Mouse (Mus musculus) urinary bladder, postnatal 14 days (tissue): ENCODE measurements around the gene Retreg1.

Experiments
- DNase-seq: peaks from one replicate; pipeline ENCODE4 v3.0.0; 2021; ENCODE audit warnings: low spot score

Gene Retreg1

DNA sequence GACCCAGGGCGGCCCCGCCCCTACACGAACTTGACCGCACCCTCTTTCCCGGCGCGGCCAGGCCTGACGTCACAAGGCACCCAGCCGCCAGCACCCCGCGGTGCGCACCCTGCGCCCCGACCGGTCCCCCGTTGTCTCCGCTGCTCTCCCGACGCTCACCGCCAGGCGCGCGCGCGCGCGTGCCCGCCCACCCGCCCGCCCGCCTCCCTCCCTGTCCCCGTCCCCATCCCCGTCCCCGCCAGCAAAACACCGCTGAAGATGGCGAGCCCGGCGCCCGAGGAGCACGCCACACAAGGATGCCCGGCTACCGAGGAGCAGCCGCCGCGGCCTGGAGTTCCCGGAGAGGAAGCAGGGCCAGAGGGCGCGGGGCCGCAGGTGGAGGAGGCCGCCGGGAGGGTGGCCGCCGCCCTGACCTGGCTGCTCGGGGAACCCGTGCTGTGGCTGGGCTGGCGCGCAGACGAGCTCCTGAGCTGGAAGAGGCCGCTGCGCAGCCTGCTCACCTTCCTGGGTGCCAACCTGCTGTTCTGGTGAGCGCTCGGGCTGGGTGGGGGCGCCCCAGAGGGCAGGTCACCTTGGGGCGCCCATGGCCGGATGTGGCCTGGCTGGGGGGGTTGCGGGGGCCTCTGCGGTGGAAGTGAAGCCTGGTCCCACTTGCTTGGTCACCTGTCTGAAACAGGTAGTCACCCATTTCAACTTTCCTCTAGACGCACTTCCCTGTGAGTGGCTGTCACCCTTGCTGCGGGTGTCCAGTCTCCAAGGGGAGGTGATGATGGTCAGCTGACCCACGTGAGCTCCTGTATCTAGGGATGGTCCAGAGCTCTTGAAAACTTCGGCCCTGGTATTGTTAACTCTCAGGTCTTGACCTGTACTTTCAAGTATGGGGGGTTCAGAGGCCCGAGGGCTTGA is at the start of gene Retreg1:
TSS of gene Retreg1 (plus strand) at position 95 of the 906 bp plus-strand sequence.
- peak; percentile 81 for DNase-seq

DNA sequence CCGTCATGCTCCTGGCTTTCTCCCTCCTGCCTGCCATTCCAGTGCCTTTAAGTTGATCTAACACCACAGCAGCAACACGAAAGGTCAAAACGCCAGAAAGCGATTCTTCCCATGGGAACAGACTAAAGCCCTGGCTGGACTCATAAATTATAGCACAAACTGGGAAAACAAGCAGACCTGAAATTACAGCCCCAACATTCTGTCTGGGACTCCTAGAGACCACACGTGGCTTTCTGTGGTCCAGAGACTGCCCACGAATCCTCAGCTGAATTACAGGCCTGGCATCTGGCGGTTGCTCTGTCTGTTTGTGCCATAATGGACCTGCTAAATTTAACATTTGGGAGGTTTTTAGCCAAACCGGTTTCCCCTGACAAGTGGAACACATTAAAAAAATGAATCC is 48.9 kb upstream of the Retreg1 start:
- DNase-seq = no peak

- DNase-seq = no peak
These were observed 47.5 kb upstream of the Retreg1 start for GRCm38 (mm10) chr15:25795496-25795895.

GRCm38 (mm10) chr15:25796353-25796752 is 46.6 kb upstream of the Retreg1 start:
- no peak for DNase-seq

GRCm38 (mm10) chr15:25797179-25797578 is 45.8 kb upstream of the Retreg1 start:
- DNase-seq = no peak

GRCm38 (mm10) chr15:25797888-25798287 is 45.1 kb upstream of the Retreg1 start:
- no peak for DNase-seq

DNA sequence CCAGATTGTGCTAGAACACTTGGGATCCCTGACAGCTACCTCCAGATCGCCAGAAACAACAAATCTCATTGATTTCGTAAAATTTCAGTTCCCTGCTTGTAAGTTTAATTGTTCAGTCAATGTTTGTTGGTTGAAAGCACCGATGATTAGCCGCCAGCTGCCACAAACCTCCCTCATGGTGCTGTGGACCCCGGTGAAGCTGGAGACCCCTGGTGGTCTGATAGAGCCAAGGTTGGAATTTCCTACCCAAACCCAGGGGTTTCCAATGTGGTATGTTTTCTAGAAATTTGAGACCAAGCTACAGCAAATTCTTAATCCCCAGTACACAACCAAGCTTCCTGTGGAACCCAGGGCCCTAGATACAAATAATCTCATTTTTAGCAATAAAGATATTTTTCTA is 41.3 kb upstream of the Retreg1 start:
- DNase-seq = no peak

- DNase-seq = no peak
These were observed 40.8 kb upstream of the Retreg1 start for GRCm38 (mm10) chr15:25802194-25802593.

DNA sequence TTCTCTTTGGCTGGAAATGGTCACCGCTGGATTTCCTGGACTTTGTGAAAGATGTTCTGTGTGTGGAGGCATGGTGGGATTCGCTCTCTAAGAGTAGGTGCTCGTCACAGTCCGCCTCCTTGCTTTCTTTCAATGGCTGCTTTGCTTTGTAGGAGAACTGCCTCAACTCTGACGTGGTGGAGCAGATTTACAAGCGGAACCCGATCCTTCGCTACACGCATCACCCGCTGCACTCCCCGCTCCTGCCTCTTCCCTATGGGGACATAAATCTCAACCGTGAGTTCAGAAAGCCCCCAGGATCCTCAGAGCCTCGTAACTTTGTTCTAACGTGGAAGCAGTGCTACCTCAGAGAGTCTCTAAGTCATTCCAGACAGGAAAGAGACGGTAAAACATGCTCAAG is 39.9 kb upstream of the Retreg1 start:
- no peak for DNase-seq

DNA sequence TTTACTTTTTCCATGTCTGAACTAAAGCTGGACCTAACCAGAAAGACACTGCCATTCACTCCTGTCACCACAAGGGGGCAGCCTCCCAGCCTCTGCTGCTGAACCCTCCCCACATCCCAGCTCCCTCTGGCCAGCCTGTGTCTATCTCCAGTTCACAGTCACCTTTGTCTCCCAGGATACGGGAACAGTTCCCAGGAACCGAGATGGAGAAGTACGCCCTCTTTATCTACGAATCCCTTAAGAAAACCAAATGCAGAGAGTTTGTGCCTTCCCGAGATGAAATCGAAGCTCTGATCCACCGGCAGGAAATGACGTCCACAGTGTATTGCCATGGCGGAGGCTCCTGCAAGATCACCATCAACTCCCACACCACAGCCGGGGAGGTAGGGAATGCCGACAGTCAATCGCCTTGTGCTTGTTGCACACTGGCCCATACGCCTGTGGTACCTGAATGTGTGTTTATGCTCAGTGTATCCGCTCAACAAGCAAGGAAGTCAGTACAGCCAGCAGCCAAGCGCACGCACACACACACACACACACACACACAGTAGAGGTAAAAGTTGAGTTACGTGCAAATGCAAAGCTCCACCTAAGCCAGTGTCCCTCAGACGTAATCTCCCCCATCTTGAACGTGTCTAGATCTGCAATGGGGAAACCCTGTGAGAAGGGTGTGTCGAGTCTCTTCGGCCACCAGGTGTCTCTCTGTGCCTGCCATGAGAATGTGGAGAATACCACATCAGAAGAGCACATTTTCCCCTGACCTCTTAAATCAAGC is 37.5 kb upstream of the Retreg1 start:
- DNase-seq = peak; percentile 68

DNA sequence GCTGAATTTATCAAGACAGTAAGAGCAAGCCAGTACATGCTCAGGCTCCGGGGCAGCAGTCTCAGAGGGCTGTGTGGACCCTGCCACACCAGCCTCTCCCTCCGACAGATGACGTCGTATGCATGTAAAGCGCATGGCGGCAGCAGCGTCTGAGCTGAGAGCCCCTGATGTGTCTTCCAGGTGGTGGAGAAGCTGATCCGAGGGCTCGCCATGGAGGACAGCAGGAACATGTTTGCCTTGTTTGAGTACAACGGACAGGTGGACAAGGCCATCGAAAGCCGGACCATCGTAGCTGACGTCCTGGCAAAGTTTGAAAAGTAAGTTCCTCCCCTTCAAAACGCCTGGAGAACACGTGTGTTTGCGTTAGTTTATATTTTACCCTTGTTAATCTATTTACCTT is 36.6 kb upstream of the Retreg1 start:
- no peak for DNase-seq

- DNase-seq = no peak
These were observed 36.1 kb upstream of the Retreg1 start for GRCm38 (mm10) chr15:25806878-25807277.

GRCm38 (mm10) chr15:25808677-25809460 is 34.1 kb upstream of the Retreg1 start:
- no peak for DNase-seq

GRCm38 (mm10) chr15:25809669-25810068 is 33.3 kb upstream of the Retreg1 start:
- peak; percentile 28 for DNase-seq

GRCm38 (mm10) chr15:25811834-25812250 is 31.1 kb upstream of the Retreg1 start:
- DNase-seq = no peak

- no peak for DNase-seq
These were observed 30.5 kb upstream of the Retreg1 start for GRCm38 (mm10) chr15:25812479-25812878.

DNA sequence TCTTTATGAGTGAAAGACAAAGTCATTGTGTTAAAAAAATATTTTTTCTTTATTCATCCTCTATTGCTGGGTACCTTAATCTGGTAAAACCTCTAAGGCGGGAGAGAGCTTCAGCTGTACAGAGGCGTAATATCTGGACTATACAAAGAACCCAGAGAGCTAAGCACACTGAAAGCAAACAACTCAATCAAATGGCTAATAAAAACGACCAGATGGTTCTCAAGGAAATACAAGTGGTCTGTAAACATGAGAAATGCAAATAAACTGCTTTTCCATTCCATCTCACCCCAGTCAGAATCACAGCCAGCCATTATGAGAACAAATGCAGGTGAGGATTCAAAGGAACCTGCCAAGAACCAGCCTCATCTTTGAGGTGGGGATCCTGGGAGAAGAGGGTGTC is 28.4 kb upstream of the Retreg1 start:
- no peak for DNase-seq

- no peak for DNase-seq
These were observed 25.8 kb upstream of the Retreg1 start for GRCm38 (mm10) chr15:25817191-25817590.

- DNase-seq = no peak
These were observed 21.0 kb upstream of the Retreg1 start for GRCm38 (mm10) chr15:25821981-25822380.

GRCm38 (mm10) chr15:25822656-25823055 is 20.3 kb upstream of the Retreg1 start:
- no peak for DNase-seq

GRCm38 (mm10) chr15:25826531-25826961 is 16.4 kb upstream of the Retreg1 start:
- DNase-seq = no peak

GRCm38 (mm10) chr15:25828464-25828863 is 14.5 kb upstream of the Retreg1 start:
- no peak for DNase-seq
